In genomic region chr11:86855639-86856425, GRCm38 (mm10) we compare ENCODE assay signal across 15 mouse cellular contexts. TPM values are rescaled to one million over a fixed set of nuclear protein-coding genes. Genes with fewer than 3 reads are reported as not detected.
DNase-seq lines count a peak whose midpoint lies in the region; ATAC-seq and TF ChIP-seq lines count a peak whose summit lies in the region.
"Had no signal": no experiment of that assay in that cellular context is flagged by ENCODE, and none has a peak within 500 bp of the region (broad histone marks: within the 10 kb centered on the region; RNA-seq: fewer than 3 reads in every experiment).

No protein-coding gene starts in this region.

- H3K27me3 ChIP-seq in midbrain, embryonic 16.5 days (ENCODE audit: control insufficient read depth, insufficient read depth, low read depth, low read length) = no peaks in the 10 kb centered on the region
- H3K27me3 ChIP-seq in midbrain, embryonic 13.5 days = no peaks in the 10 kb centered on the region
- no peaks in the 10 kb centered on the region for H3K27me3 ChIP-seq in cerebellum, adult 2 months (ENCODE audit: control insufficient read depth, insufficient read depth, low read length)
- H3K27me3 ChIP-seq: intestine, embryonic 15.5 days; limb, embryonic 13.5 days; neural tube, embryonic 12.5 days; stomach, embryonic 15.5 days had no signal

- no peaks in the 10 kb centered on the region for H3K9me3 ChIP-seq in midbrain, embryonic 16.5 days (replicated peaks; ENCODE audit: control insufficient read depth, low read length, poor library complexity, severe bottlenecking)
- H3K9me3 ChIP-seq in midbrain, embryonic 13.5 days = no peaks in the 10 kb centered on the region
- H3K9me3 ChIP-seq: intestine, embryonic 15.5 days; limb, embryonic 13.5 days; neural tube, embryonic 12.5 days; stomach, embryonic 15.5 days had no signal

- TF ChIP-seq CTCF in cerebellum, adult 2 months (IDR thresholded peaks at IDR 0.05; ENCODE audit: borderline replicate concordance, insufficient read depth, low read depth, low read length) = no peak

- no peak for ATAC-seq in midbrain, embryonic 16.5 days
- ATAC-seq in midbrain, embryonic 13.5 days = no peak
- ATAC-seq in erythroblast, adult 5-6 weeks (replicated peaks; ENCODE audit: low FRiP score, poor library complexity, severe bottlenecking) = no peak
- ATAC-seq: intestine, embryonic 15.5 days had no signal

- peaks cover 26% of the 10 kb centered on the region for H3K4me1 ChIP-seq in midbrain, embryonic 16.5 days (ENCODE audit: control insufficient read depth, insufficient read depth, low read length)
- H3K4me1 ChIP-seq in midbrain, embryonic 13.5 days (replicated peaks) = peaks cover 30% of the 10 kb centered on the region
- peaks cover 17% of the 10 kb centered on the region; the same call in 1 of the 2 replicates for H3K4me1 ChIP-seq in cerebellum, adult 2 months (ENCODE audit: control insufficient read depth, insufficient read depth, low read length)

- no peaks in the 10 kb centered on the region for H3K36me3 ChIP-seq in midbrain, embryonic 16.5 days (ENCODE audit: control insufficient read depth, insufficient read depth, low read length)
- no peaks in the 10 kb centered on the region for H3K36me3 ChIP-seq in midbrain, embryonic 13.5 days
- H3K36me3 ChIP-seq: intestine, embryonic 15.5 days; limb, embryonic 13.5 days; neural tube, embryonic 12.5 days; stomach, embryonic 15.5 days had no signal

- no peak overlapping the region for H3K9ac ChIP-seq in midbrain, embryonic 16.5 days (ENCODE audit: low read depth, low read length)
- no peak overlapping the region for H3K9ac ChIP-seq in midbrain, embryonic 13.5 days (replicated peaks)
- H3K9ac ChIP-seq: intestine, embryonic 15.5 days; limb, embryonic 13.5 days; lung, embryonic 14.5 days; neural tube, embryonic 12.5 days; stomach, embryonic 15.5 days had no signal

- H3K27ac ChIP-seq in midbrain, embryonic 16.5 days (ENCODE audit: low read length) = peak overlapping the region; percentile 44
- no peak overlapping the region for H3K27ac ChIP-seq in midbrain, embryonic 13.5 days
- no peak overlapping the region; the same call in 1 of the 2 replicates for H3K27ac ChIP-seq in cerebellum, adult 2 months (ENCODE audit: insufficient read depth, low read length)
- H3K27ac ChIP-seq: intestine, embryonic 15.5 days; limb, embryonic 13.5 days; neural tube, embryonic 12.5 days; stomach, embryonic 15.5 days had no signal

- TF ChIP-seq POLR2A in cerebellum, adult 2 months (IDR thresholded peaks at IDR 0.05; ENCODE audit: borderline replicate concordance, insufficient read depth, low read length) = no peak

- H3K4me3 ChIP-seq in midbrain, embryonic 16.5 days (ENCODE audit: low read depth, low read length) = no peak overlapping the region
- no peak overlapping the region for H3K4me3 ChIP-seq in midbrain, embryonic 13.5 days (replicated peaks)
- no peak overlapping the region for H3K4me3 ChIP-seq in cerebellum, adult 2 months (replicated peaks; ENCODE audit: insufficient read depth, low read depth, low read length)
- H3K4me3 ChIP-seq: intestine, embryonic 15.5 days; limb, embryonic 13.5 days; neural tube, embryonic 12.5 days; stomach, embryonic 15.5 days had no signal

- H3K4me2 ChIP-seq in midbrain, embryonic 16.5 days (ENCODE audit: low read length) = no peak overlapping the region
- H3K4me2 ChIP-seq in midbrain, embryonic 13.5 days (replicated peaks) = no peak overlapping the region
- H3K4me2 ChIP-seq: intestine, embryonic 15.5 days; limb, embryonic 13.5 days; lung, embryonic 14.5 days; neural tube, embryonic 12.5 days; stomach, embryonic 15.5 days had no signal

- WGBS in midbrain, embryonic 16.5 days = 61% methylated on average over 12 of the region's 12 CpGs
- WGBS in midbrain, embryonic 13.5 days = 61% methylated on average over 12 of the region's 12 CpGs
- WGBS in cerebellum, adult 2 months = 44% methylated on average over 12 of the region's 12 CpGs

- peak; percentile 62 to 80 for DNase-seq in cerebellum, adult 2 months
- peak; percentile 34 to 66 for DNase-seq in layer of hippocampus, adult 18-20 months (ENCODE audit: low spot score in 2 of 2)
- peak; percentile 38 for DNase-seq in right cerebral cortex, postnatal 14 days
- DNase-seq in thymus, adult 18-20 months = no peak
- DNase-seq: heart, adult 11 months; heart, postnatal 10 days; kidney, postnatal 36 days; lung, embryonic 14.5 days had no signal

RNA-seq across cellular contexts. Expression of gene Dhx40, which starts 48.3 kb away (rescaled TPM):
- 19.6 and 21.5 TPM in 2 replicates for polyA plus RNA-seq in midbrain, embryonic 16.5 days (2015; fragmentation: Nextera tagmentation; extraction: Ambion mirVana)
- polyA plus RNA-seq in midbrain, embryonic 13.5 days (2015; fragmentation: Nextera tagmentation; extraction: Ambion mirVana) = 34.2 and 35.4 TPM in 2 replicates
- 12.4 and 13.2 TPM in 2 replicates for polyA plus RNA-seq in cerebellum, adult 2 months (2012; rRNA removed)
- 10 to 100 TPM; 25.7 to 28.9 TPM for total RNA-seq in layer of hippocampus, adult 18-20 months (2021)
- 32.3 and 41.0 TPM in 2 replicates for total RNA-seq in erythroblast, adult 5-6 weeks (2015; ENCODE audit: low replicate concordance)
- total RNA-seq in erythroblast, adult 5-6 weeks (2017; ENCODE audit: low replicate concordance) = 45.7 and 49.2 TPM in 2 replicates

Comparison
In these comparisons a context has a peak if more than half of its experiments do, and no peak if none do; other contexts are left out.
1. DNase-seq: peak in cerebellum, adult 2 months (2 of 2), layer of hippocampus, adult 18-20 months (2 of 2) and right cerebral cortex, postnatal 14 days (single experiment); none in thymus, adult 18-20 months (0 of 2).